Mouse (Mus musculus) liver, embryonic 12.5 days (tissue): ENCODE results near the gene Sh3pxd2a. TPM values are rescaled to one million over a fixed set of nuclear protein-coding genes. Genes with fewer than 3 reads are reported as not detected.

Experiments
- ATAC-seq: fragments of 200-750 bp; cut with Nextera tagmentation; 2 replicates; pipeline ENCODE4 v1.8.0; 2017; ENCODE audit warnings: moderate number of reproducible peaks, mild to moderate bottlenecking, moderate library complexity
- H3K27ac ChIP-seq: fragments of 300-500 bp; sonication (generic); 2 replicates; pipeline ENCODE4 v1.5.1; 2016; ENCODE audit warnings: mild to moderate bottlenecking
- H3K27me3 ChIP-seq: fragments of 300-500 bp; sonication (generic); replicated peaks from 2 replicates; pipeline ENCODE4 v1.6.1; 2016; ENCODE audit warnings: mild to moderate bottlenecking, moderate library complexity
- H3K36me3 ChIP-seq: fragments of 300-500 bp; sonication (generic); 2 replicates; pipeline ENCODE4 v1.6.1; 2016; ENCODE audit warnings: mild to moderate bottlenecking, moderate library complexity
- H3K4me1 ChIP-seq: fragments of 300-500 bp; sonication (generic); 2 replicates; pipeline ENCODE4 v1.6.1; 2016
- H3K4me2 ChIP-seq: fragments of 300-500 bp; sonication (generic); 2 replicates; pipeline ENCODE4 v1.6.1; 2016; ENCODE audit warnings: mild to moderate bottlenecking, moderate library complexity
- H3K4me3 ChIP-seq: fragments of 300-500 bp; sonication (generic); 2 replicates; pipeline ENCODE4 v1.5.1; 2016; ENCODE audit warnings: mild to moderate bottlenecking, moderate library complexity
- H3K9ac ChIP-seq: fragments of 300-500 bp; sonication (generic); 2 replicates; pipeline ENCODE4 v1.6.1; 2016; ENCODE audit warnings: mild to moderate bottlenecking, moderate library complexity
- H3K9me3 ChIP-seq: fragments of 300-500 bp; sonication (generic); replicated peaks from 2 replicates; pipeline ENCODE4 v1.6.1; 2016; ENCODE audit warnings: mild to moderate bottlenecking, moderate library complexity
- WGBS: fragments of 180-500 bp; shearing (Covaris S2); methylation state at CpG from one replicate; pipeline ENCODE4 v1.1.7; 2016; ENCODE audit not compliant: insufficient replicate concordance; 5-methylcytosine and 5-hydroxymethylcytosine counted together
- polyA plus RNA-seq: library from polyadenylated mRNA; unstranded; fragments of >200 nt; fragmentation: Nextera tagmentation; extraction: Ambion mirVana; gene quantifications from 2 replicates; pipeline ENCODE4 v1.2.1, GENCODE M21; 2016

Sh3pxd2a gene
- polyA plus RNA-seq, 1 experiment from 2014 or later, result 1.1 TPM

GRCm38 (mm10) chr19:47382268-47382667 is 81.9 kb downstream of the Sh3pxd2a start:
- no peaks in the 10 kb centered on the region for H3K9me3 ChIP-seq
- no peak overlapping the region for H3K4me2 ChIP-seq
- H3K27ac ChIP-seq, result peak overlapping the region; percentile 7; the same call in 1 of the 2 replicates
- no peaks in the 10 kb centered on the region for H3K36me3 ChIP-seq
- WGBS, result 67% methylated on average over 5 of the region's 5 CpGs
- no peak for ATAC-seq
- H3K4me1 ChIP-seq, result peaks cover 96% of the 10 kb centered on the region
- H3K4me3 ChIP-seq, result no peak overlapping the region
- H3K9ac ChIP-seq, result no peak overlapping the region
- no peaks in the 10 kb centered on the region for H3K27me3 ChIP-seq

DNA sequence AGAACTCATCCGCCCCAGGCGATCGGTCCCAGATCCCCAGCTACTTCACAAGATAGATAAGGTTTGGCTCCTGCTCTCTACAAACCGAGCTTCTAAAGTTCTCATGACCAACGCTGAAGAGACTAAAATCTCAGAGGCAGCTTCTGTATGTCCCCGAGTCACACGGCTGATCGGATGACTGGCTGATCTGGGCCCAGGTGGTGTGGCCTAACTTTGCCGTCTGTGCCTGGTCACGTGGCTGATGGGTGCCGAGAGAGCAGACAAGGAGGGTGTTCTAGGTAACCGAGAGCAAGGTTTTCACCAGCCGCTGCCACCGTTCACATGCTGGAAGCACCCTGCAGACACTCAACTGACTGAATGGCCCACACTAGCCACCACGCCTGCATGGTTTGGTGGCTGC is 83.2 kb downstream of the Sh3pxd2a start:
- H3K4me2 ChIP-seq, result no peak overlapping the region
- no peaks in the 10 kb centered on the region for H3K27me3 ChIP-seq
- no peaks in the 10 kb centered on the region for H3K36me3 ChIP-seq
- no peak overlapping the region for H3K4me3 ChIP-seq
- ATAC-seq, result no peak
- peaks cover 84% of the 10 kb centered on the region for H3K4me1 ChIP-seq
- peak overlapping the region; percentile 90 for H3K27ac ChIP-seq
- H3K9me3 ChIP-seq, result no peaks in the 10 kb centered on the region
- H3K9ac ChIP-seq, result no peak overlapping the region
- 83% methylated on average over 15 of the region's 15 CpGs for WGBS

GRCm38 (mm10) chr19:47379141-47379540 is 85.1 kb downstream of the Sh3pxd2a start:
- Histone ChIP-seq H3K9me3 (no peaks in the 10 kb centered on the region), H3K4me3 (peak overlapping the region; percentile 22; the same call in 1 of the 2 replicates), H3K27me3 (no peaks in the 10 kb centered on the region), H3K27ac (peak overlapping the region; percentile 90), H3K4me2 (peak overlapping the region; percentile 69), H3K36me3 (no peaks in the 10 kb centered on the region), H3K9ac (peak overlapping the region; percentile 67), H3K4me1 (peaks cover 73% of the 10 kb centered on the region)
- peak; percentile 98 for ATAC-seq
- WGBS, result 65% methylated on average over 5 of the region's 5 CpGs

GRCm38 (mm10) chr19:47374916-47375573 is 89.2 kb downstream of the Sh3pxd2a start:
- peaks cover 47% of the 10 kb centered on the region for H3K4me1 ChIP-seq
- ATAC-seq, result no peak
- no peak overlapping the region for H3K4me2 ChIP-seq
- H3K27ac ChIP-seq, result peak overlapping the region; percentile 42; the same call in 1 of the 2 replicates
- no peak overlapping the region for H3K4me3 ChIP-seq
- no peak overlapping the region for H3K9ac ChIP-seq
- H3K36me3 ChIP-seq, result peaks cover 10% of the 10 kb centered on the region; the same call in 1 of the 2 replicates
- no peaks in the 10 kb centered on the region for H3K9me3 ChIP-seq
- H3K27me3 ChIP-seq, result no peaks in the 10 kb centered on the region
- WGBS, result 83% methylated on average over 8 of the region's 8 CpGs

DNA sequence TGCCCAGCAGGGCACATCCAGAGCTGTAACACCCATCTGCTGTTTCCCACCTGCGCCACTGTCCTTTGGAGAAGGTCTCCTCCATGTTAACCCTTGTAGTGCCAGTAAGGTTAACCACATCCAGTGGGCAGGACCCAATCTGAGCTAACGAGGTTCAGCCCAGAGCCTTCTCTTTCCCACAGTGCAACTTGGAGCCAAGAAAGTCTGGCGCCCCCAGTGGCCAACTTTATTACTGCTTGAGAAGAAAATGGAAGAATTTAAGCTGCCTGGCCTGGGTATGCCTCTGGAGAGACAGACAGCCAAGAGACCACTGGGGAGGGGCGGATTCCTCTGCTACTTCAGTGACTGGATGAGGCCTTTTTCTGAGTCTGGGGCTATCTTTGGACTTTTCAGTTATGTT is 89.8 kb downstream of the Sh3pxd2a start:
- Histone ChIP-seq H3K9ac (no peak overlapping the region), H3K4me2 (no peak overlapping the region), H3K4me3 (no peak overlapping the region), H3K27ac (0 out of 2 replicates have a peak overlapping the region, but pooled peaks have one; percentile 42), H3K9me3 (no peaks in the 10 kb centered on the region), H3K27me3 (no peaks in the 10 kb centered on the region), H3K4me1 (peaks cover 47% of the 10 kb centered on the region), H3K36me3 (peaks cover 10% of the 10 kb centered on the region; the same call in 1 of the 2 replicates)
- no peak for ATAC-seq
- WGBS, result 29% methylated on average over 4 of the region's 4 CpGs

- Histone ChIP-seq H3K9ac (no peak overlapping the region), H3K27me3 (no peaks in the 10 kb centered on the region), H3K4me2 (no peak overlapping the region), H3K36me3 (peaks cover 10% of the 10 kb centered on the region; the same call in 1 of the 2 replicates), H3K4me1 (peaks cover 41% of the 10 kb centered on the region), H3K27ac (no peak overlapping the region), H3K4me3 (no peak overlapping the region), H3K9me3 (no peaks in the 10 kb centered on the region)
- WGBS, result 67% methylated on average over 5 of the region's 5 CpGs
- no peak for ATAC-seq
Measured at GRCm38 (mm10) chr19:47372044-47372443, 92.2 kb downstream of the Sh3pxd2a start.

GRCm38 (mm10) chr19:47371521-47371920 is 92.7 kb downstream of the Sh3pxd2a start:
- H3K4me2 ChIP-seq, result no peak overlapping the region
- no peaks in the 10 kb centered on the region for H3K9me3 ChIP-seq
- H3K4me1 ChIP-seq, result peaks cover 41% of the 10 kb centered on the region
- H3K4me3 ChIP-seq, result no peak overlapping the region
- no peak overlapping the region for H3K27ac ChIP-seq
- no peak for ATAC-seq
- peaks cover 10% of the 10 kb centered on the region; the same call in 1 of the 2 replicates for H3K36me3 ChIP-seq
- H3K9ac ChIP-seq, result no peak overlapping the region
- WGBS, result 86% methylated on average over 11 of the region's 11 CpGs
- H3K27me3 ChIP-seq, result no peaks in the 10 kb centered on the region

DNA sequence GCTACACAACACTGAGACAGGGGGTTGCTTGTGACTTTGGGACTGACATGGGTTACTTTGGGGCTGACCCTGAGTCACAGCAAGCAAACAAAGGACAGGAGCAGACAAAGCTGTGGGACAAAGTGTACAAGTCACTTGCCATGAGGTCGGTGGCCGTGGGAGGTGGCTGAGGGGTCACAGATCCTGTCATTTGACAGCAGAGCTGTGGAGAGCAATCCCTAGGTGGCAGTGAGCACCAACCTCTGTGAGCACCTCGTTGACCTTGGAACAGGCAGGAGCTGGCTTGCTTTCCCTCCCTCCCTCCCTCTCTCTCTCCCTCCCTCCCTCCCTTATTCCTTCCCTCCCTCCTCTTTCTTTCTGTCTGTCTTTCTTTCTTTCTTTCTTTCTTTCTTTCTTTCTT is 95.2 kb downstream of the Sh3pxd2a start:
- H3K4me3 ChIP-seq, result no peak overlapping the region
- peaks cover 32% of the 10 kb centered on the region for H3K4me1 ChIP-seq
- H3K36me3 ChIP-seq, result peaks cover 10% of the 10 kb centered on the region; the same call in 1 of the 2 replicates
- ATAC-seq, result no peak
- no peaks in the 10 kb centered on the region for H3K9me3 ChIP-seq
- 64% methylated on average over 3 of the region's 3 CpGs for WGBS
- no peak overlapping the region for H3K27ac ChIP-seq
- H3K4me2 ChIP-seq, result no peak overlapping the region
- H3K27me3 ChIP-seq, result no peaks in the 10 kb centered on the region
- H3K9ac ChIP-seq, result no peak overlapping the region

DNA sequence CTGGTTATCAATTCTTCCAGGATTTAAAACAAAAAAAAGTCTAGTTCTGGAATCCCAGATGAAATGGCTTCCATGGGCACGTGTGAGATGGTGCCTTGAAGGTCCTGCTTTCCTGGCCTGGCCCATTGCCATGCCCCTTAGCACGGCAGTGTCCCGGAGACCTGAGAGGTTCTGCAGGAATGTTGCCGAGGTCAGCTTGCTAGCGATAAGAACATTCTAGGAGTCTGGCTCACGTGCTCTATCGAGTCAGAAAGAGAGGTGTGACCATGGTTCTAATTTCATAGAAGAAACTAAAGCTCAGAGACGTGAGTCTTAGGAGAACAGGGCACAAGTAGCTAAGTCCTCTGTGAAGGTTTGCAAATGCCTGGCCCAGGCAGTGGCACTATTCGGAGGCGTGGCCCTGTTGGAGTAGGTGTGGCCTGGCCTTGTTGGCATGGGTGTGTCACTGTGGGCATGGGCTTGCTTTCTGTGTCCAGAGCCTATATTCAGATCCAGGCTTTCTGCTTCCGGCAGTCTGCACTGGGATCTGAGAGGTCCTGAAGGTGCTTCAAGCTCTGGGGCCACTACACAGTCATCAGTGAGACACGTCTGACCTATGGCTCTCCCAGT is 96.8 kb downstream of the Sh3pxd2a start:
- peaks cover 23% of the 10 kb centered on the region for H3K36me3 ChIP-seq
- 80% methylated on average over 12 of the region's 12 CpGs for WGBS
- ATAC-seq, result 0 out of 2 replicates have a peak, but pooled peaks have one; percentile 22

GRCm38 (mm10) chr19:47366576-47366975 is 97.6 kb downstream of the Sh3pxd2a start:
- Histone ChIP-seq H3K27me3 (no peaks in the 10 kb centered on the region), H3K9ac (no peak overlapping the region), H3K9me3 (no peaks in the 10 kb centered on the region), H3K4me1 (peaks cover 24% of the 10 kb centered on the region), H3K4me2 (no peak overlapping the region), H3K4me3 (no peak overlapping the region), H3K27ac (no peak overlapping the region), H3K36me3 (peaks cover 28% of the 10 kb centered on the region)
- ATAC-seq, result no peak
- WGBS, result 78% methylated on average over 8 of the region's 8 CpGs

More for the DNA sequence above, 96.8 kb downstream of the Sh3pxd2a start:
- Histone ChIP-seq H3K9ac (no peak overlapping the region), H3K4me2 (no peak overlapping the region), H3K4me3 (no peak overlapping the region), H3K27me3 (no peaks in the 10 kb centered on the region), H3K9me3 (no peaks in the 10 kb centered on the region), H3K4me1 (peaks cover 28% of the 10 kb centered on the region), H3K27ac (no peak overlapping the region)

DNA sequence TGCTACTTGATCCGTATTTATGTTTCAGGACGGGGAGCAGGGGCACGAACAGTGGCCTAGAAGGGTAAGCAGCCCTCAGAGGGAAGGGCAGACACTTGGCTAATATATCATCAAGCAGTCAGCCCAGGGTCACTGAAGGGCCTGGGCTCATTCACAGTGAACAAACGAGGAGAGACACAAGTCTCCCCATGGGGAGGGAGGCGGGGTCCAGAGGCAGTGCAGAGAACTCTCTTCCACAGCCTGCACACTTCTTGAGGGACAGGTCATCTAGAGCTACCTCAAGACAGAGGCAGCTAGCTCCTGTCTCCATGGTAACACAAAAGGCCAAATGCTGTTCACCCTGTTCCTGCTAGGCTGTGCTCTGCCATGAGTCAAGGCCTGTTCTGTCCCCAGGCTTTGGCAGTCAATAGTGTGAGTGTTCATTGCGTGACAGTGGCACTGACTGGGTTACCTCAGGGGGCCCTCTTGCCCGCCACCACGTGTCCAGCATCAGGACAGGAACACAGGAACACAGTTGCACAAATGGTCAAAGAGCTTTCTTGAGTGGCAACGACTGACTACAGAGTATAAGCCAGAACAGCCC is 101.0 kb downstream of the Sh3pxd2a start:
- no peak overlapping the region for H3K9ac ChIP-seq
- no peak for ATAC-seq
- no peaks in the 10 kb centered on the region for H3K9me3 ChIP-seq
- peaks cover 31% of the 10 kb centered on the region for H3K4me1 ChIP-seq
- H3K36me3 ChIP-seq, result peaks cover 20% of the 10 kb centered on the region
- H3K4me3 ChIP-seq, result no peak overlapping the region
- WGBS, result 65% methylated on average over 9 of the region's 9 CpGs
- H3K27me3 ChIP-seq, result no peaks in the 10 kb centered on the region
- no peak overlapping the region for H3K4me2 ChIP-seq
- no peak overlapping the region for H3K27ac ChIP-seq

DNA sequence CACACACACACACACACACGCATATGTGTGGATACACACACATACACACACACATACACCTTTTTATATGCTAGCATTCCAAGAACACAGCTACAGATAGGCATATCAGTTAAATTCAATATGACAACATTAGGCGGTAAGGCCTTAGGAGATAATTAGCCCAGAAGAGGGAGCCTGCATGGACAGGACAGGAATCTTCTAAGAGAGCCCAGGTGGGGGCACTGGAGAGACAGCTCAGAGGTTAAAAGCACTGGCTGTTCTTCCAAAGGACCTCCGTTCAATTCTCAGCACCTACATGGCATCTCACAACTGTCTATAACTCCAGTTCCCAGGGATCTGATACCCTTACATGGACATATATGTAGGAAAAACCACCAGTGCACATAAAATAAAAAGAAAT is 103.3 kb downstream of the Sh3pxd2a start:
- Histone ChIP-seq H3K4me1 (peaks cover 25% of the 10 kb centered on the region), H3K27me3 (no peaks in the 10 kb centered on the region), H3K9ac (no peak overlapping the region), H3K36me3 (peaks cover 20% of the 10 kb centered on the region), H3K9me3 (no peaks in the 10 kb centered on the region), H3K4me3 (no peak overlapping the region), H3K27ac (no peak overlapping the region), H3K4me2 (no peak overlapping the region)
- WGBS, result 60% methylated on average over 3 of the region's 3 CpGs
- ATAC-seq, result no peak
